Mouse (Mus musculus) lung, embryonic 14.5 days (tissue): ENCODE results near the gene Eif3l. TPM values are rescaled to one million over a fixed set of nuclear protein-coding genes. Genes with fewer than 3 reads are reported as not detected.
"Not testable (repeated sequence)": the region's sequence is repeated elsewhere in the genome, so short reads cannot be mapped to it uniquely, and the experiment has no call there.

ENCODE experiments used
- ATAC-seq: fragments of 200-750 bp; cut with Nextera tagmentation; 2 replicates; pipeline ENCODE4 v1.8.0; 2017; ENCODE audit warnings: mild to moderate bottlenecking, moderate TSS enrichment, moderate library complexity; ENCODE audit not compliant: insufficient read depth
- DNase-seq: peaks from one replicate; pipeline ENCODE4 v3.0.0-alpha.2; 2015
- H3K27ac ChIP-seq: fragments of 300-500 bp; sonication (generic); 2 replicates; pipeline ENCODE4 v1.5.1; 2014; ENCODE audit warnings: low read depth, mild to moderate bottlenecking, moderate library complexity
- H3K27me3 ChIP-seq: fragments of 300-500 bp; sonication (generic); 2 replicates; pipeline ENCODE4 v1.6.1; 2014; ENCODE audit warnings: low read length, control low read depth; ENCODE audit not compliant: insufficient read depth
- H3K36me3 ChIP-seq: fragments of 300-500 bp; sonication (generic); 2 replicates; pipeline ENCODE4 v1.6.1; 2014; ENCODE audit warnings: control low read depth; ENCODE audit not compliant: insufficient read depth
- H3K4me1 ChIP-seq: fragments of 300-500 bp; sonication (generic); 2 replicates; pipeline ENCODE4 v1.6.1; 2014; ENCODE audit warnings: antibody characterized with exemption, control low read depth; ENCODE audit not compliant: insufficient read depth
- H3K4me2 ChIP-seq: fragments of 300-500 bp; sonication (generic); 2 replicates; pipeline ENCODE4 v1.6.1; 2014; ENCODE audit warnings: mild to moderate bottlenecking
- H3K4me3 ChIP-seq: fragments of 300-500 bp; sonication (generic); 2 replicates; pipeline ENCODE4 v1.5.1; 2014; ENCODE audit warnings: low read depth, low read length
- H3K9ac ChIP-seq: fragments of 300-500 bp; sonication (generic); 2 replicates; pipeline ENCODE4 v1.6.1; 2014
- H3K9me3 ChIP-seq: fragments of 300-500 bp; sonication (generic); 2 replicates; pipeline ENCODE4 v1.6.1; 2016; ENCODE audit warnings: low read depth, low read length, control low read depth
- CTCF ChIP-seq: IDR thresholded peaks from 2 replicates; pipeline ENCODE4 v1.5.1; 2016; ENCODE audit warnings: antibody characterized with exemption, low read depth
- WGBS: fragments of 180-500 bp; shearing (Covaris S2); extraction: QIAGEN DNeasy Blood & Tissue Kit; methylation state at CpG from one replicate; pipeline ENCODE4 v1.1.7; 2014; 5-methylcytosine and 5-hydroxymethylcytosine counted together
- polyA plus RNA-seq: library from polyadenylated mRNA; unstranded; fragments of >200 nt; fragmentation: Nextera tagmentation; extraction: Ambion mirVana; gene quantifications from 2 replicates; pipeline ENCODE4 v1.2.1, GENCODE M21; 2014

Eif3l gene
- polyA plus RNA-seq, 1 experiment from 2014 or later: 243 TPM

GRCm38 (mm10) chr15:79029519-79030241, 45.3 kb upstream of the Eif3l start:
- WGBS: 5% methylated on average over 11 of the region's 11 CpGs
- ATAC-seq (no peak), DNase-seq (peak; percentile 69)

GRCm38 (mm10) chr15:79030551-79031435, 44.2 kb upstream of the Eif3l start:
- peaks cover 7% of the 10 kb centered on the region; the same call in 1 of the 2 replicates for H3K36me3 ChIP-seq
- H3K4me1 ChIP-seq: peaks cover 13% of the 10 kb centered on the region; the same call in 1 of the 2 replicates
- DNase-seq: peak; percentile 97
- no peaks in the 10 kb centered on the region for H3K27me3 ChIP-seq
- peak overlapping the region; percentile 97 for H3K4me2 ChIP-seq
- H3K9me3 ChIP-seq: no peaks in the 10 kb centered on the region
- peak; percentile 80 for ATAC-seq
- TF ChIP-seq CTCF: no peak
- peak overlapping the region; percentile 64 for H3K27ac ChIP-seq
- H3K9ac ChIP-seq: peak overlapping the region; percentile 100
- under 1% methylated on average over 52 of the region's 52 CpGs for WGBS
- peak overlapping the region; percentile 78 for H3K4me3 ChIP-seq

More at GRCm38 (mm10) chr15:79029519-79030241, 45.3 kb upstream of the Eif3l start:
- H3K36me3 ChIP-seq: no peaks in the 10 kb centered on the region; the same call in 1 of the 2 replicates
- H3K27ac ChIP-seq: peak overlapping the region; percentile 58
- H3K27me3 ChIP-seq: no peaks in the 10 kb centered on the region
- peaks cover 16% of the 10 kb centered on the region; the same call in 1 of the 2 replicates for H3K4me1 ChIP-seq
- peak overlapping the region; percentile 78 for H3K4me3 ChIP-seq
- peak overlapping the region; percentile 100 for H3K9ac ChIP-seq
- H3K9me3 ChIP-seq: no peaks in the 10 kb centered on the region
- no peak for TF ChIP-seq CTCF
- peak overlapping the region; percentile 97 for H3K4me2 ChIP-seq

GRCm38 (mm10) chr15:79031908-79032307, 43.1 kb upstream of the Eif3l start:
- H3K27me3 ChIP-seq, H3K27ac ChIP-seq, H3K4me2 ChIP-seq, H3K9ac ChIP-seq, H3K4me1 ChIP-seq, H3K9me3 ChIP-seq, ATAC-seq, DNase-seq, H3K4me3 ChIP-seq: not testable (repeated sequence)
- H3K36me3 ChIP-seq: peaks cover 17% of the 10 kb centered on the region; the same call in 1 of the 2 replicates
- WGBS: 90% methylated on average over 5 of the region's 5 CpGs

DNA sequence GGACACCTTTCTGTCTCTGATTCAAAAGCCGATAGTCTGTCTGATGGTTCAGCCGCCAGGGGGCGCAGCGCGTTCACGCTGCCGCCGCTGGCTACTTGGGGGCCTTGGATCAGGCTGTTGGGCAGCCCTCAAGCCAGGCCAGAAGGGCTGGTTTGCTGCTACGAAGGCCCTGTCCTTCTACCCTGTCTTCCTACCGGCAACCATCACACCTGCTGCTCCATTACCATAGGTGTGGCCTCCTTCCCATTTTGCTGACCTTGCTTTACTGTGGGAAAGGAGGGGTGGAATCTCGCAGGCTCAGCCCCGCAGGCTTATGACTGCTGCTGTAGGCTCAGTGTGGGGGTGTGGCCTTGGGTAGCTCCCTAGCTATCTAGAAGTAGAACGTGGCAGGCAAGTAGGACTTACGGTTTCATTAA, 37.1 kb upstream of the Eif3l start:
- H3K27me3 ChIP-seq: peaks cover 26% of the 10 kb centered on the region

GRCm38 (mm10) chr15:79038331-79038730, 36.6 kb upstream of the Eif3l start:
- Histone ChIP-seq H3K4me3 (no peak overlapping the region), H3K27ac (no peak overlapping the region), H3K36me3 (peaks cover 21% of the 10 kb centered on the region; the same call in 1 of the 2 replicates), H3K9me3 (no peaks in the 10 kb centered on the region), H3K27me3 (peaks cover 30% of the 10 kb centered on the region), H3K4me2 (no peak overlapping the region), H3K4me1 (0 out of 2 replicates have a peak, but pooled peaks cover 3% of the 10 kb centered on the region), H3K9ac (no peak overlapping the region)
- DNase-seq (no peak), ATAC-seq (no peak)
- 74% methylated on average over 10 of the region's 10 CpGs for WGBS
- no peak for TF ChIP-seq CTCF

More for the DNA sequence above, 37.1 kb upstream of the Eif3l start:
- Histone ChIP-seq H3K4me3 (no peak overlapping the region), H3K9ac (no peak overlapping the region), H3K9me3 (no peaks in the 10 kb centered on the region), H3K4me1 (0 out of 2 replicates have a peak, but pooled peaks cover 3% of the 10 kb centered on the region), H3K36me3 (peaks cover 21% of the 10 kb centered on the region; the same call in 1 of the 2 replicates), H3K4me2 (0 out of 2 replicates have a peak overlapping the region, but pooled peaks have one; percentile 15), H3K27ac (no peak overlapping the region)
- peak; percentile 93 for TF ChIP-seq CTCF
- ATAC-seq (no peak), DNase-seq (peak; percentile 87)
- 12% methylated on average over 14 of the region's 14 CpGs for WGBS

GRCm38 (mm10) chr15:79038853-79039252, 36.1 kb upstream of the Eif3l start:
- no peak overlapping the region for H3K27ac ChIP-seq
- no peak overlapping the region for H3K4me3 ChIP-seq
- H3K9ac ChIP-seq: no peak overlapping the region
- no peaks in the 10 kb centered on the region for H3K9me3 ChIP-seq
- peak; percentile 84 for DNase-seq
- H3K4me2 ChIP-seq: no peak overlapping the region
- 0 out of 2 replicates have a peak, but pooled peaks cover 3% of the 10 kb centered on the region for H3K4me1 ChIP-seq
- H3K36me3 ChIP-seq: peaks cover 21% of the 10 kb centered on the region; the same call in 1 of the 2 replicates
- 11% methylated on average over 7 of the region's 7 CpGs for WGBS
- TF ChIP-seq CTCF: peak; percentile 88
- H3K27me3 ChIP-seq: peaks cover 35% of the 10 kb centered on the region
- ATAC-seq: peak; percentile 60
